Mouse (Mus musculus) frontal cortex, postnatal 36 days (tissue): ENCODE results near the gene Zranb1.
A peak's percentile ranks its signal among the peaks of the same experiment; 100 is the strongest.

ENCODE experiments used
- DNase-seq, 2 experiments: peaks; one replicate each; pipeline ENCODE4 v3.0.0; 2022; ENCODE audit warnings: low spot score in 2 of 2

The Zranb1 gene

DNA sequence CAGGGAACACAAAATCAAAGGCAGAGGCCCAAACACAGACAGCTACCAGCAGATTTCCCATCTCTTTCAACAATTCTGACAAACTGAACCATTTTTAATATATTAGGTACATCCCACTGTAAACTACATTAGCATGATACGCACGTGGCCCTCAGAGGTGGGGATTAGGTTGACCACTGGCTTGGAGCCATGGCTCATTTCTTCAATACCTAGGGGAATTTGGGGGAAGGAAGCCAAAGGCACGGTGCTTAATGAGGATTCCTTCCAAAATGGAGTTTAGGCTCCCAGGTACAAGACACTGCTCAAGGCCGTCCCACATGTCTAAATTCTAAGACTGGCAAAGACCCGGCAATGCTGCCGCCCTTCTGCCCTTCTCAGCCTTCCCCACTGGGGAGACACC lies 71.3 kb downstream of the Zranb1 start:
- DNase-seq: no peak

DNA sequence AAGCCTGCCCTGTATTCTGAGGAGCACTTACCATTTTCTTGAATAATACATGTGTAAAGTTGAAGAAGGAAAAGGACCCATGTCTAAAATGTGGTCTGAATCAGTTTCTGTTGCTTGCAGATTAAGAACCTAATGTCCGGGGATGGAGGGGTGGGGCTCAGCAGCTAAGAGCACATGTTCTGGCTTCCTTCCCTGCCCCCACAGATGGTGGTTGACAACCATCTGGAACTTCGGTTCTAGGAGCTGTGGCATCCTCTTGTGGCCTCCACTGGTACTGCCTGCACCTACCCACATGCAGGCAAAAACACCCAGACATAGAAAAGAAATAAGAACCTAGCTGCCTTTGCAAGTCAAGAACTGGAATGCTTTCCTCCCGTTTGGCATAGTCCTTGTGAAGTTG lies 72.5 kb downstream of the Zranb1 start:
- DNase-seq: peak; percentile 78 to 91

DNA sequence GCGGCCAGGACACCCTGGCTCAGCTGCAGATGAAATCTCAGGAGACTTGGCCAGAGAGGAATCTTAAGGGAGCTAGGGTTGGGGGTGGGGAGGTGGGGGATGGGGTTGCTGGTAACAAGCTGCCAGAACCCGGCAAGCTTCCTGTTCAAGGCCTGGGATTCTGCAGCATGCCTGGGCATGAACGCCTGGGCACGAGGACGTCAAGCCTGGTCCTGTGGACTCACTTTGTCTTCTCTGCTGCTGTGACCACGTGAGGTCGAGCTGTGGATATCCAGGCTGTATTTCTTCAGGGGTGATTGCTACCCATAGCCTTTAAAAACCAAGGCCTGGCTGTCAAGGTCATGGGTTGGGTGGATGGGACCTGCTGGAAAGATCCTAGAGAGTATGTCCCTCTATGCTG lies 74.8 kb downstream of the Zranb1 start:
- no peak for DNase-seq

DNA sequence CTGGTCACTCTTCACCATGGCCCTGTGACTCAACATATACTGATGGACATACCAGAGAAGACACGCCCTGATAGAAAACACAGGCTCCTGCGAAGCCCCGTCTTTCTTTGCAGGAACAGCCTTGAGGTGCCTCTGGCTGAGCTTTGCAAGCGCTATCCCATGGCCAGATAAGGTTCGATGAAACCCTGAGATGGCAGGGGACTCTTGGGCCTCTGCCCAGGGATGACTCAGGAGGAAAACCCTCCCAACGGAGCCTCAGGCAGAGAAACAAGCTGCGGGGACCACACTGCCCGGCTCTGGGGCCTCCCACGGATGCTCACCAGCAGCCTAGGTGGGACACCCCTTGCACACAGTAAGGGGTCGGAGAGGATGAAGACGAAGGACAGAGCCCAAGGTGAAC lies 76.4 kb downstream of the Zranb1 start:
- DNase-seq: no peak

DNA sequence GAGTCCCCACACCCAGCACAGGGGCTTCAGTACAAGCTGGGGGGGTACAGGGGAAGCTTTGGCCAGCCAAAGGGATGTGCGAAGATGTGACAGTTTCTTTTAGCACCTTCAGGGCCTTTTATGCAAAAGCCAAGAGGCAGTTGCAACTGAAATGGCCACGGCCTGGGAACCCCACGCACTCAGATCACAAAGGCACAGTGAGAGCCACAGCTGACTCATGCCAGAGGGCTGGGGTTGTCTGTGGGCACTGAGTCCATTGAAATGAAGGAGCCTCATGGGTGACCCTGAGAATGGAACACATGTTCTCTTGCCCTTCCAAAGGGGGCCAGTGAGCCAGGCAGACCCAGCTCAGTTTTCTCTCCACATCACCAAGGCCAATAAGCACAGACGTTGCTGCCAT lies 77.7 kb downstream of the Zranb1 start:
- no peak for DNase-seq

DNA sequence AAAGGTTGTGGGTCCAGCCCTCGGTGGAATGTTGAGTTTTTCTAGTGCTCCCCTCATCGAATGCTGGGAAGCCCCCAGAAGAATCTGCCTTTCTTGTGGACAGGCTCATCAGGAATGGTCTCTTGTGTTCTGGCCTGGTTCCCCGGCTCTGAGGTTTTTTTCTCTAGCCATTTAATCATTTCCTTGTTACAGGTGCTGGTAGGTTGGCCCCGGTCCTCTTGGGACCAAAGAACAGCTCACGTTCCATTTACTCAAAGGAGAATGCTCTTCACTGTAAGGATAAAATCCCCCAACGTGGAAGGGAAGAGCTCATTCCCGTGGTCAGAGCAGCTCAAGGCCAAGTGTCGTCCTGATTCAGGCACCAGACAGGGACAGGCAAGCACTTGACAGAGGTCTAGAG lies 78.7 kb downstream of the Zranb1 start:
- no peak for DNase-seq

DNA sequence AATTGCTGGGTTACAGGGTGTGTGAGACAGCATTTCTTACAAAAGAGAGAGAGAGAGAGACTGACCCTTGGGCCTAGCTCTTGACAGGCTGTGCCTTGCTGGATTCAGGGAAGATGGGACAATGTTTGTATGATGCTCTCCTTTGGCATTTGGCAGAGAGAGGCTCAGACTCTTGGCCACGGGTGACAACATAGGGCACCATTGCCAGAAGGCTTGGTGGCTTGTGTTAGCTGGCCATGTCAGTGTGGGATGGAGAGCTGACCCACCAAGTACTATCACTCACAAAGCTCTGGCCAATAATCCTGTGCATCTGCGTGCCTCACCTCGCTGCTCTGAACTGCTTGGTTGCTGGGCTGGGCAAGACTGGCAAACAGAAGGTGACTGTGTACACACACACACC lies 79.5 kb downstream of the Zranb1 start:
- no peak for DNase-seq

DNA sequence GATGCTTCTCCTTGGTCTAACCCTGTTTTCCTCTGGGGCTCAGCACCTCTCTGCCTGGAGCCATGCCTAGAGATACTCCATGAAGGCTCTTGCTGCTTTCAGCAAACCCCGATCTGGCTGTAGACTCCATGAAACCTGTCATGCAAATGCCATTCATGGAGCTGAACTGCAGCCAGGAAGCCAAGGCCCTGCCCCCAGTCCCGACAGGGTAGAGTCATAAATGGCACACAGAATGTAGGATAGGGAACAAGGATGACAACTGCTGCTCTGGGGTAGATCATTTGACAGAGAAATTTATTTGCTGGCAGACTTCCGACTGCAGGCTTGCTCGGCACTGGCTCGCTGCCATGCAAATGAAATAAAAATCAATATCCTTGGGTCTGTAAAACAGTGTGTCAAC lies 80.2 kb downstream of the Zranb1 start:
- DNase-seq: peak; percentile 28 to 36

DNA sequence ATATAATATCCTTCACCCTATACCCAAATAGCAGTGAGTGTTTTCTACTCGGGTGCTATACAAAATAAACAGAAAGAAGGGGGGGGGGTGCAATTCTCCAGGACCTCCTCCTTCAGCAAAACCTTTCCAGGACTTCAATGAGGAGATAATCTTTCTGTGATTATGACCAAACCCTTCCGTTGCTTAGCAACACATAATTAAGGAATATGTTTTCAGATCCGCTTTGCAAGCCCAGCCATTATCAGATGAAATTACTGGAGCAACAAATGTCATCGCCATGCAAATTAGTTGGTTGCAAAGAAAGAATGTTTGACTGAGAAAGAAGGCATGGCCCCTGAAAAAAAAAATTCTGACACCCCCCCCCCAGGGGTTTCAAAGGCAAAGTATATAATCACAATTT lies 80.7 kb downstream of the Zranb1 start:
- DNase-seq: no peak

DNA sequence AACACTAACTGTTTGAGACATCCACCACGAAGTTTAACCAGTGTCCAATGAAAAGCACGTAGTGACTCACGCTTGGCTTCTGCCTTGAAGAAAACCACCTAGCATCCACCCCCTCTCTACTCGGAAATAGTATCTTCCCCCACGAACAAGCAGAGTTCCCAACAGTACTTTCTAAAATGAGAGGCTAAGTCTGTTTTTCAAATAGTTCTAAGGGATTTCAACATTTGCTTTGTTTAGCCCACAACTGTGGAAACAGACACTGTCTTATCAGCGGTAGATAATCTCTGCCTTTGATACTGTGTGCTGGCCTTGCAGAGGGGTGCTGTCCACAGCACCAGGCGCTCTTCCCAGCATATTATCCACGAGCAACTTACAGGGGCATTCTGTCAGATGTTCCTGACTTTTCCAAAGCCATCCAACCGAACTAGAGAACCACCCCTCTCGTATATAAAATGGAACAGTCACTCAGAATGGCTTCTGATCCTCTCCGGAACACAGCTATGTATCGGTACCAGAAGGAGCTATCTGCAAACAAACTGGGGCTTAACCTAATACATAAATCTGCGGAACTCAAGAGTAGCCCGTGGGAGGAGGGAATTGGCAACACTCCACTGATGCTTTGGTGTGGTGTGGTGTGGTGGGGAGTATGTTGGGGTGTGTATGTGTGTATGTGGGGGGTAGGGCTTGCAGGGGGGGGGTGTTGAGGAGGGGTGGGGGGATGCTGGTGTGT lies 81.9 kb downstream of the Zranb1 start:
- DNase-seq: peak; percentile 50 to 70

DNA sequence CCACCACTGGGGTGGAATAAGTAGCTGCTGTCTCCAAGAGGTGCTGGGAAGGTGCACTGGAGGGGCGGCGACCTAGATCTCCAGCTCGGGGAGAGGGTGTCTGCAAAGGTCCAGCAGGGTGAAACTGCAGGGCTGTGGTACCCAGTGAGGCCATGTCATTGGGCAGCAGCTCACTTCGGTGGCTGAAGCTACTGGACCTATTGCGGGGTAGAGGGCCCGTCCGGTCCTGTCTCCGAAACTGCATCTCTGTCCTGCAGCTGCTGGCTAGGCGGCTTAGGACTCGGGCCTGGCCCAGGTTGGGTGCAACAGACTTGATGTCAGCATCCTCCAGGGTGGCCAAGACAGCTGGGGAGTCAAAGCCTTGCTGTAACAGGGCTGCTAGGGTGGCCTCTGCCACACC lies 83.0 kb downstream of the Zranb1 start:
- no peak for DNase-seq

DNA sequence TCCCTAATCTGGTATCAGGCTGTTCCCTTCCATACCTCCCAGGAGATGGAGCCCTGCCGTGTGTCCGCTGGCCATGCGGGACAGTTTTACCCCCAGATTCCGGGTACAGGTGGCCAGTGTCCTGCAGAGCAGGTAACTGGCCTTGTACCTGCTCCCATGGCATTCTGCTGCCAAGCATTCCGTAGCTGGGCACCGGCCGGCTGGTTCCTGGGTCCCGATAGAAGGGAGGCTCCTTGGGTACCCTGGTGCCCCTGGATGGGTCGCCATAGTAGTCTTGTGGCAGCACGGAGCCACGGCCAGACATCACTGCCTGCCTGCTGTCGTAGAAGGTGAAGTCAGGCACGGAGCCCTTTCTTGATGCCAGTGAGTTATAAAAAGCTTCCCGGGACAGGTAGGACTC lies 83.7 kb downstream of the Zranb1 start:
- DNase-seq: no peak

DNA sequence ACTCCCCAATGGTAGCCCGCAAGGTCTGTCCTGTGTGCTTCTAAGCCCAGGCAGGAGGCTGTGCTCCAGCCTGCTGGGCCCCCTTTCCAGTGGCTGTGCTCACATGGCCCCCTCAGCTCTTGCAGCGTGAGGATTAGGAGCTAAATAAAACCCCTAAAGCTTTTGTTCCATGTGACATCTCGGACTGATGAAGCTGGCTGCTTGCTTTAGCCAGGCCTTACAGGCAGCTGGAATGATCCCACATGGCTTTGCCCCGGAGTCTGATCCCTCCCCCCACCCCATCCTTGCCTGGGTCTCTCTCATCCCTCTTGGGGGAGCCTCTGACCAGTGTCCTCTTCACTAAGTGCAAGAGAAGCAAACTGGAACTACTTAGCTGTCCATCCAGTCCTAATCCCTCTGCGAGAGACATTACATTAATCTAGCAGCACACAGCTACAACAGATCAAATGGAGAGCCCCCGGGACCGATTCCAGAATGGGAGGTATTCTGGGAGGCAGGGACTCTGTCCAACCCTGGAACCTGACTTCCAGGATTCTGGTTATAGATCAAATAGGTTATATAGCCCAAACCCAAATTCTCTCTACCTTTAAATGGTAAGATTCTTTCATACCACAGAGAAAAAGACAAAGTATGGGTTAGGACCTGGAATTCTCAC lies 84.6 kb downstream of the Zranb1 start:
- no peak for DNase-seq

DNA sequence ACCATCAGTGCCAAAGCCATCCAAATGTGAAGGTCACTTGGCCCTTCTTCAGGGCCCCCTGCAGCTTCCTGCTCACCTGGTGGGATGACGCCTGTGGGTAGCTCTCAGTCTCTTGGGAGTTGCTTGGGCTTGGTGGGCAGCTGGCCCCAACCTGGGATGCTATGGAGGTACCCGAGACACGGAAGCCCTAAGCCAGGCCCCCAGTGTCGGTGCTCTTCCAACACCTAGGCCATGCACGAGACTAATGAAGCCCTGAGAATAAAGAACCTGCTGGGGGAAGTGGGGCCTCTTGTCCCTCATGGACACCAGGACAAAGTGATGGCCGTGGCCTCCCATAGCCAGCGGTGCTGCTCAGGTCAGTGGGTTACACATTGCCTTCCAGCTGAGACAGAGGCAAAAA lies 88.0 kb downstream of the Zranb1 start:
- no peak for DNase-seq

DNA sequence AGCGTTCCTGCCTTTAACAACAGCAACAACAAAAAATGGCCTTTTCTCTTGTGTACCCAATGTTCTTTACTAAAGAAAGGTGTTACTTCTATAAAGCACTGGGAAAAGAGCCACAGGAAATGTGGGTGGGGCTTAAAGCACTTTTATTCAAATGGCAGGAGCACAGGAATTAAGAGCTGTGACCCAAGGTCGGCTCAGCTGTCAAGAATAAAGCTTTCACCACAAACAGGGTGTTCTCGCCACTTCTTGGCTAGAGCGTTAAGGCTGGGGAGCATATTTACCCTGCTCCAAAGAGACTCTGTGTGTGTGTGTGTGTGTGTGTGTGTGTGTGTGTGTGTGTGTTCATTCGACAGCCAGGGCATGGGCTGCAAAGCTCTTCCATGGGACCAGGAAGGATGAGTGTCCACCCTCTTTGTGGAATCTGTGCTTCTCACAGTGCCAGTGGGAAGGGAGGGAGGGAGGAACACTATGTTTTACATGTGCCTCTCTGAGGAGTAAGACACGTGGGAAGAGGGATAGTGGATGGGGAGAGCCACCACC lies 88.6 kb downstream of the Zranb1 start:
- no peak for DNase-seq

DNA sequence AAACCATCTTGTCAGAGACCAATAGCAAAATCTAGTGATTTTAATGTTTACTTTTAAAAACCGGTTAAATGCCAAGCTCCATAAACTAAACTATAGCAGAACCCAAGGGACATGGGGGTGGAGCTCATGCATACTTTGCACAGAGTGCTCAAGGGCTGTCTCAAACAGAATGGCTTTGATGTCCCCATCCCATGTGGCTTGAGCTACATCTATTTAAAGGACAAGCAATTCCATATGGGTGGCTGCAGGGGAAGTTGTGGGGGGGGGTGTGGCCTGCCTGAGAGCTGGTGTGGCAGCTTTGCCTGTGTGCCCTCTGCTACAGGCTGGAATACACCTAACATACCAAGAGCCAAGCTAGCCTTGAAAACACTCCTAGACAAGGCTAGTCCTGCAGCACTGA lies 93.8 kb downstream of the Zranb1 start:
- DNase-seq: no peak

DNA sequence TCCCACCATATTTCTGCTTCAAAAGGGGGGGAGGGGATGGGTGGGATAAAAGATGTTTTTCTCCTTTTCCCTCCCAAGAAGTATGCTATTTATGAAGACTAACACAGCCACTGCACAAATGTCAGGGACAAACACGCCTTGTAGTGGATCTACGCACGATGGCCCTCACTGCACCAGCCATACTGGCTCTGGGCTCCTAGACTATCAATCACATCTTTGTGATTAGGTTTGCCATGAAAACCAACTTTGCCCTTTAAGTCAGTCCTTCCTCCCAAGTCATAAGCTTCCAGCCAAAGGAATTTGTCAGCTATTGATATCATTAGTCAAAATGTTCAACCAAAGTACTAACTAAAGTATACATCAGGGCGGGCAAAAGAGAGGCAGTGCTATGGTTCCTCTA lies 97.0 kb downstream of the Zranb1 start:
- DNase-seq: no peak

DNA sequence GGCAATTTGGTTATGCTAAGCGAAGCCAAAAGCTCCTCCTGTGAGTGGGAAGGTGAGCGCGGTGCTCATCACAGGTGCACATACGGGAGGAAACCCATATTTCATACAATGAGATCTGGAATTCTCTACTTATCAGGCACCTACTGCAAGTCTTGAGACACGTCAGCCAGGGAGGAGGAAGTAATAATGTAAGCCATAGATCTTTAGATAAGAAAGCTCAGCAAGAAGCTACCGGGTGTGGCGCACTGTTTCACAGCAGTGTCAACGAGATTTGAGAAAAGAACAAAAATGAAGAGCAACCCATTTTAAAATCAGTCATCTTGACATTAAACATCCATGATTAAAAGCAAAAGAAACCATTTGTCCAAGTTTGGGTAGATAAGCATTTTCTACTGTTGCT lies 98.1 kb downstream of the Zranb1 start:
- DNase-seq: no peak

DNA sequence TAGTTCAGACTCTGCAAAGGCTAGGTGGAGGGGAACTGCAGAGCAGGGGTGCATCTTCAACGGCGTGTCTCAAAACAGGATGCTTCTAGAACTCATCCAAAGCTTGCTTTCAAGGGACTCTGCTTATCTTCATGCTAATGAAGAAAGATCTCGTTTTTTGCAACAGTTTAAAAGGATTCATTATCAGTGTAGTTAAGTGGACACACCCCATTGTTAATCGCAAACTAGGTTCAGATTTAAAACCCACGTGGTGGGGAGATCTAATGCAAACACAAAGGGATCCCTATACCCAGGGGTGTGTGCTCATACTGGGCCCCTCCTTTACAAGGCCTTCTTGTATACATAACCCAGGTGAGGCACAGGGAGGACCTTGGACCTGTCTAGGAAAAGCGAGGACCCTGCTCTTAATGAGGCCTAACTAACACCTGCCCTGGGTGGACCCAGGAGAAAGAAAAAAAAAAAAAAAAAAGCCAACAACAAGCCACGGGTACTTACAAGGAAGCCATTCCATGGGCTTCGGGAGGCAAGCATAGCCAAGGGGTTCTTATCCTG lies 98.6 kb downstream of the Zranb1 start:
- no peak for DNase-seq

DNA sequence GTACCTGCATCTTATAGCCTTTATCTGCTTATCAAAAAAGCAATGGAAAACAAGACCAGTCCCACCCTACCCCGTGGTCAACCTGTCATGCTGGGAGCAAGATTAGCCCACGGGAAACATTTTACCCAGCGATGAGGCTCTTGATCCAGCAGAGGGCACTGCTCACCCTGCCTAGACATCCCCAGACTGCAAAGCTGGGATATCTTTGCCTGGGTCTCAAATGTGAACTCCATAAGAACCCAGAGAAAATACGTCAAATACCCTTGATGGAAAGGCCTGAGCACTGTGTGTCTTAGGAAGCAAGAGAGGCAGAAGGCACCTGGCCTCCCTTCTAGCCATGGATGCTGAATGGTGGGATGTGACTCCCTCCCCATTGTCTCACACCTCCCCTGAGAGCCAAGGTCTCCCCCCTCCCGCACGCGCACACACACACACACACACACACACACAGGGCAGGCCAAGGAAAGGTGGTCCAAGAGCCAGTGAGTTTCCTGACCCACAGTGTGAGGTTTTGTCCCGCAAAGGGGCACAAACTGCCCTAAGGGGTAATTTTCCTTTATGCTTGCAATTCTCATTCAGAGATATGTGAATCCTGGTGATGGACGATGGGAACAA lies 101.8 kb downstream of the Zranb1 start:
- DNase-seq: peak; percentile 54 to 72

DNA sequence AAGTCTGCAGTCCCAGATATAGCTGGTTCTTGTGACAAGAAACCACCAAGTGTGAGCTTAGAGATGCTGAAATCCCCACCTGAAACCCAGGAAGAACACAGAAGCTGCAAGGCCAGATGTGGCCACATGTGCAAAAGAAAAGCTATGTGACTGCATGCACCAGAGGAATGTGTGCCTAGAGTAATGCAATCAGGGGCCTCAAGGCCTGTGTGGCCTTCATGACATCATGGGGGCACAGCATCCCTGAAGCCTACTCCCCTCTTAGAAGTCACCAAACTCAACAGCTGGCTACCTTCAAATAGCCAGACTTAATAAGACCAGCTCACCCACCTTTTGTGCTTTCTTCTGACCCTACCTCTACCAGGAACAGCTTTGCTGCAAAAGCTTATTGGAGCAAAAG lies 105.0 kb downstream of the Zranb1 start:
- DNase-seq: no peak
